Mouse (Mus musculus) liver, postnatal 0 days (tissue): ENCODE measurements around the gene Zfp384.

Source experiments
- CTCF ChIP-seq: sonication (generic); IDR thresholded peaks from 2 replicates; pipeline ENCODE4 v1.5.1; 2016; ENCODE audit warnings: antibody characterized with exemption, low read depth
- EP300 ChIP-seq: IDR thresholded peaks from 2 replicates; pipeline ENCODE4 v1.6.1; 2016; ENCODE audit warnings: antibody characterized with exemption, low read depth, mild to moderate bottlenecking

GRCm38 (mm10) chr6:124996551-124997501 lies 12.1 kb upstream of the Zfp384 start, which contains the start of gene Pianp:
- TF ChIP-seq CTCF: no peak
- TF ChIP-seq EP300: no peak
